Mouse (Mus musculus) naive thymus-derived CD4-positive, alpha-beta T cell, adult 5 months (primary cell): Measurements from ENCODE around the gene Gkn3. TPM values are rescaled to one million over a fixed set of nuclear protein-coding genes. Genes with fewer than 3 reads are reported as not detected.

ENCODE experiments used
- polyA plus RNA-seq: library from polyadenylated mRNA; unstranded; fragments of 100-300 nt; shearing (Covaris generic); gene quantifications from one replicate; pipeline ENCODE4 v1.2.1, GENCODE M21; 2017

Gkn3 gene
- polyA plus RNA-seq: not detected

DNA sequence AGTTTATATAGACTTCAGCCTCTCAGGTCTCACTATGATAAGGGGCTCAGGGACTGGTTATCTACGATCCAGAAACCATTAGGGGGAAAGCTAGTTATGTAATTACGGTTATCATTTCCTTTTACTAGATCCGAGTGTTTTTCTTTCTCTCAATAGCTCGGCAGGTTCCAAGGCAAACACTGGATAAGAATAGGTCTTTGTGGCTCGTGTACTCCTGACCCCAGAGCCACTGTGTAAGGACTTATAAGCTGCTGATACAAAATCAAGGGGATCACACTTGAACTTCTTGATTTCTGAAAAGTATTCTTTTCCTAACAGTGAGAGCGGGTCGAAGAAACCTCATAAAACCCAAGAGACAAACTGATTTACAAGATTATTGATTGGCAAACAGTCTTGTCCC, at the start of gene Gkn3:
TSS of gene Gkn3 (minus strand) at position 59 of the 400 bp plus-strand sequence.

GRCm38 (mm10) chr6:87428487-87429044, 39.8 kb upstream of the Gkn3 start, which contains the start of gene Bmp10:
Gene Bmp10 (plus strand): TSS chr6:87428994.

GRCm38 (mm10) chr6:87373057-87373456, 15.7 kb downstream of the Gkn3 start, which contains the start of gene Gkn2:
Gene Gkn2 (plus strand): TSS chr6:87373357.

GRCm38 (mm10) chr6:87350829-87351228, 37.9 kb downstream of the Gkn3 start, which contains the start of gene Gkn1:
Gene Gkn1 (minus strand): TSS chr6:87350942.

DNA sequence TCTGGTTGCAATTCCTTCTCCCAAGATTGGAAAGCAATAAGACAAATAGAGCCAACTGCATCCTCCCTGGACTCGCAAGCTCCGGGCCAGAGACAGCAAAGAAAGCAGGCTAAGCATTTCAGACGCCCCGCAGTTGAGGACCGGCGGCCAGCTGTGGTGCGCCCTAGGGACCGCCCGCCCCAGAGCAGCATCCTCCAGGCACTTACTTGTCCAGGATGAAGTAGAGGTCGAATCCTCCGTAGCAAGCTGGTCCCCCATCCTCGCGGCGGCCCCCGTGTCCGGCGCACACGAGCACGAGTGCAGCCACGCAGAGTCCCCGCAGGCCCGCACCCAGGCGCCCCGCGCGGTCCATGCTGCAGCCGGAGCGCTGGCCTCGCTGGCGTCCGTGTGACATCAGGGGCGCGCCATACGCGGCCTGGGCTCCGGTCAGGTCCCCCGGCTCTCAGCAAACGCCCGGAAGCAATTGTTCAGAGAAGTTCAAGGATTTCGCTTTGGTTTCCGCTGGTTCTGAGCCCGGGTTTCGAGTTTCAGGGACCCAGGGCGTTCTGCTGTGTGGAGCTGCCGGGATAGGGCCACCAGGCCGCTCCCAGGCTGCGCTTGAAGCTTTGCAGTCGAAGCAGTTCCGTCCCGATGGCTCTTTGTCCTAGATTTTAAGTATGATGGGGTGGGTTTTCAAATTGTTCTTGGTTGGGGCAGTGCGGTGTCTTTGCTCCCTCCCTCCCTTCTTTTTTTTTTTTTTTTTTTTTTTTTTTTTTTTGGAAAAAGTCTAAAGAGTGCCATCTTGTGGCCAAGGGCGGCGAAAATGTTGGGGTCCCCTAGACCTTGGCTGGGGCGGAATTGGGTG, 53.4 kb downstream of the Gkn3 start, which contains the start of gene Antxr1:
TSS of gene Antxr1 (minus strand) at position 731 of the 844 bp plus-strand sequence.

Other genes starting within 250 kb of the Gkn3 start
- gene Antxr1, start 53.1 kb downstream of the Gkn3 start, polyA plus RNA-seq: 0.11 TPM
- gene Gkn1, start 38.0 kb downstream of the Gkn3 start, polyA plus RNA-seq: not detected
- gene Gkn2, start 15.6 kb downstream of the Gkn3 start, polyA plus RNA-seq: not detected
- gene Bmp10, start 40.1 kb upstream of the Gkn3 start, polyA plus RNA-seq: not detected
- gene Arhgap25, start 144.3 kb upstream of the Gkn3 start, polyA plus RNA-seq: 123 TPM
- not detected for gene Prokr1, start 201.8 kb upstream of the Gkn3 start, polyA plus RNA-seq